Mouse (Mus musculus) A20 (cell line): ENCODE data around the gene Map4k5.

Experiments used
- DNase-seq: peaks from one replicate; pipeline ENCODE4 v3.0.0-alpha.2; 2011; ENCODE audit warnings: low read depth, low spot score

Map4k5 gene

DNA sequence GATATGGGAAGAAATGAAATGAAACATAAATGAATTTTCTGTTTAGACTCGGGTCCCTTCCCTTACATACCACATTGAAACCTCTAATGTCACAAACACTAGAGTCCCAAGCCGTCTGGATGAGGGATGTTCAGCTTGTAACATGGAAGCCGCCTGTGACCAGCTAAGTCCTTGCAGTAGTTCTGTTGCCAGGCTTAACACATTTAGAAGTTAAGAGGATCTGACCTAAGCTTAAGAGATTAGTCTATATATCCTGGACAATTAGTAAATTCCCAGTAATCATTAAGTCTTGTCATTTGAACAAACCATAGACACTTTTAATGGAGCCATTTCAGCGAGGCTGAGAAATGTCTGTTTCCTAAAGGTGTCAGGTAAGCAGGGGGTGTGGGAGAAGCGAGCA is 137.0 kb downstream of the Map4k5 start:
- no peak for DNase-seq

- DNase-seq: no peak
Measured at GRCm38 (mm10) chr12:69753936-69754335, 139.1 kb downstream of the Map4k5 start.
